Mouse (Mus musculus) E14TG2a.4 (cell line): ENCODE data around the gene Mon2.
A peak's percentile ranks its signal among the peaks of the same experiment; 100 is the strongest.

Source experiments
- H3K27me3 ChIP-seq: 2 replicates; pipeline ENCODE4 v1.6.1; 2014; ENCODE audit warnings: low read length, control low read depth; ENCODE audit not compliant: insufficient read depth
- H3K36me3 ChIP-seq: 2 replicates; pipeline ENCODE4 v1.6.1; 2014; ENCODE audit warnings: low read length, control low read depth; ENCODE audit not compliant: insufficient read depth
- H3K4me1 ChIP-seq: replicated peaks from 2 replicates; pipeline ENCODE4 v1.6.1; 2014; ENCODE audit warnings: low read depth, low read length, control low read depth
- H3K4me3 ChIP-seq: replicated peaks from 2 replicates; pipeline ENCODE4 v1.5.1; 2014; ENCODE audit warnings: mild to moderate bottlenecking, low read length
- H3K9me3 ChIP-seq: 2 replicates; pipeline ENCODE4 v1.6.1; 2014; ENCODE audit warnings: low read length, control low read depth
- CTCF ChIP-seq: conservative IDR thresholded peaks from 2 replicates; pipeline ENCODE4 v1.5.1; 2014; ENCODE audit warnings: low read length
- NANOG ChIP-seq: IDR thresholded peaks from 2 replicates; pipeline ENCODE4 v1.6.1; 2014; ENCODE audit warnings: borderline replicate concordance, low read length, mixed read lengths
- POU5F1 ChIP-seq: IDR thresholded peaks from 2 replicates; pipeline ENCODE4 v1.6.1; 2014; ENCODE audit warnings: low read length, borderline replicate concordance

The Mon2 gene

DNA sequence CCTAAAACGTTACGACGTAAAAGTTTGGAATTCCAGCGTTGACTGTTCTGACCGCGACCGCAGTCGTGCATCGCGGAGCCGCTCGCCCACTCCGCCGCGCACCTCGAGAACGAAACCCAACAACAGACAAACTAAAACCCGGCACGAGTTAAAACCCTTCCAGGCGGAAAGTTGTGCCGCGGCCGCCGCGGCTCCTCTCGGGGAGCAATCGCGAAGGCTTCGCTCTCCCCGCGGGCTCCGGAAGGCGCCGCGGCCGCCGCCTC, 91.1 kb downstream of the Mon2 start:
- Histone ChIP-seq H3K4me1 (peaks cover 49% of the 10 kb centered on the region), H3K36me3 (0 out of 2 replicates have a peak, but pooled peaks cover 5% of the 10 kb centered on the region), H3K9me3 (no peaks in the 10 kb centered on the region), H3K27me3 (no peaks in the 10 kb centered on the region), H3K4me3 (peak overlapping the region; percentile 93)
- TF ChIP-seq CTCF (no peak), POU5F1 (no peak), NANOG (no peak)

DNA sequence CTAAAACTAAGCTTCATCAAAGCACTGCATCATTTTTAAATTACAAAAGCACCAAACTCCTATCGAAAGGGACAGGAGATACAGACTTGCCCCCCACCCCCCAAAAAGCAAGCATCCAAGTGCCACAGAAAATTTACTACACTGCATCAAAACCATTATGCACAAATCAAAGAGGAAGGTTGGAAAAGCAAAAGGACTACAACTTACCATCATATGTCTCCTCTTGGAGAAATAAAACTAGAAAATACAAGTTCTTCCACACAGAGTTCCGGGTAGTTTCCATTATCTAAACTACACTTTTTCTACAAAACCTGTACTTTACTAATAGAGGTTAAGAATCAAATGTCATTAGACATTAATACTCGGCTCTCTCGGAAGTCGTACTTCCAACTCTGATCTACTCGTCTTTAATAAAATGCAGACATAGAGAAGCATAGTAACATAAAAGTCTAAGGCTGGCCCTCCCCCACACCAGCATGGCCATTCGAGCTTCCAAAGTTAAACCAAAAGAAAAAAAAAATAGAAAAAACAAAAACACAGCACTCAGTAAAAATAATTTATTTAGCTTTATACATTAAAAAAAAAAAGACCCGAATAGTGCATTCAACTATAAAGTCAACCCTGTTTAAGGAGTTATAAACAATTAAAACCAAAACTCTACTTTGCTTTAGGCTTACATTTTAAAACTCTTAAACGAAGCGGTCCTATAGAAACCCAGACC, 91.6 kb downstream of the Mon2 start:
- Histone ChIP-seq H3K9me3 (no peaks in the 10 kb centered on the region), H3K4me1 (peaks cover 49% of the 10 kb centered on the region), H3K4me3 (peak overlapping the region; percentile 93), H3K27me3 (no peaks in the 10 kb centered on the region), H3K36me3 (0 out of 2 replicates have a peak, but pooled peaks cover 5% of the 10 kb centered on the region)
- TF ChIP-seq CTCF (no peak), POU5F1 (no peak), NANOG (no peak)

DNA sequence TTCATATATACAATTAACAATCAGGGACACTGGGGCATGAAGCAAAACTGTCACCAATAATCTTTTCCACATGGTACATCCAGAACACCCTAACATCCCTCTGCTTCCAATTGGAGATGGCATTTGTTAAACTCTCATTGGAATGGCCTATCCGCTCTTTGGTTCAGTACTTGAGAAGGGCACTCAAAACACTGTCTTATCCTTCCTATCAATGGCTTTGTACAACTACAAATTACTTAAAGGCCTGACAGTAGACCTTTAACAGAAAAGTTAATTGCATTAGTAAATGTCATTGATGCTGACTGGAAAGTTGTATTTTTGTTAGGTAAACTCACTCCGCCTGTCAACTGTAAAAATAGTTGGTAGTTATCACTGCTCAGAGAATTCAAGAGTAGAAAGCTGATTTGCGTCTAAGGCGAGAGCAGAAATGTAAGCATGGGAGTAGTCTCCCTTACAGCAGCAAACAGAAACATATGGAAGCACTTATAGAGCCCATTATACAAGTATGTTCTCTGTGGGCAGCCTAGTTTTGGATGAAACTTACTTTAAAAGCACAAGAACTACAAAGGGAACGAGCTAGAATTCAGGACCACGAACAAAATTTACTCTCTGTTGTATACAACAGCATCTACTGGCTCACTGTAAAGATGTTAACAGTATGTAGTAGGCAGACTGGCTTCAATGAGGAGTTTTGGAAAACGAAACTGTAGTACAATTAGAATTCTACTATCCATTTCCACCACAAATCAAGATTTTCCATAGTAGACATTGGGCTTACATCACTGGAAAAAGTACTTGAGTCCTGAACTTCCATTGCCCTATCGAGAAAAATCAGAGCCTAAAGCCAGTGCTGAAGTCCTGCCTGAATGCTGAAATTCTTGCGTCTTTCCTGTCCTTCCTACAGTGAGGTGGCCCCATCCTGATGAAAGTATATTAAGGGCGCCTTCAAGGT, 92.5 kb downstream of the Mon2 start:
- Histone ChIP-seq H3K4me1 (peaks cover 49% of the 10 kb centered on the region), H3K36me3 (0 out of 2 replicates have a peak, but pooled peaks cover 5% of the 10 kb centered on the region), H3K4me3 (peak overlapping the region; percentile 93), H3K27me3 (no peaks in the 10 kb centered on the region), H3K9me3 (no peaks in the 10 kb centered on the region)
- TF ChIP-seq CTCF (no peak), POU5F1 (no peak)

DNA sequence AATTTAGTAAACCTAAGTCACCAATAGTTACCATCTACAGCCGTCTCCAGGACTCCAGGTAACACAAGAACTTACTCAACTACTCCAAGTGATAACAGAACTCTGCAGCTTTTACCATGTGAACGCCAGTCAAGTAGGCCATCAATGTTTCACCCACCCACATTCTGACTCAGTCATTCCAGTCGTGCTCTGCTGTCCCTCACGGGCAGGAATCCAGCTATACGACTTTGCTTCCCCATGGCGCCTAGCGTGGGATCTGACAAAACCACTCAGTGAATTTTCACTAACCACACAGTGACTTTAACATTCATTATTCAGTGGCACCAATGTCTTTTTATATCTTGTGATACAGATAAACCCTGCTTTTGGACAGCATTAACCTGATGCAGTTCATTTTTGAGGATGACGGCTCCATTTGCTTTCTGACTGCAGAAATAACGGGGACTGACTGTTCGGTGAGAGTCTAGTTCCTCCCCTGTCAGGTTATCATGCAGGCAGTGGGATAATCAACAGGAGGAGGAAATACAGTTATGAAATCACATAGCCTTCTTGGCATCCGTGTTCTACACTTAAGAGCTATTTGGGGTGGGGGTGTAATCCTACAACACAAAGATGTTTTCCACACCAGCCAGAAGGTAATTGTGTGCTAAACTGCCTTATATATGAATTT, 93.3 kb downstream of the Mon2 start:
- Histone ChIP-seq H3K27me3 (no peaks in the 10 kb centered on the region), H3K36me3 (0 out of 2 replicates have a peak, but pooled peaks cover 5% of the 10 kb centered on the region), H3K4me3 (no peak overlapping the region), H3K9me3 (no peaks in the 10 kb centered on the region), H3K4me1 (peaks cover 44% of the 10 kb centered on the region)
- TF ChIP-seq CTCF (no peak), NANOG (no peak), POU5F1 (no peak)

DNA sequence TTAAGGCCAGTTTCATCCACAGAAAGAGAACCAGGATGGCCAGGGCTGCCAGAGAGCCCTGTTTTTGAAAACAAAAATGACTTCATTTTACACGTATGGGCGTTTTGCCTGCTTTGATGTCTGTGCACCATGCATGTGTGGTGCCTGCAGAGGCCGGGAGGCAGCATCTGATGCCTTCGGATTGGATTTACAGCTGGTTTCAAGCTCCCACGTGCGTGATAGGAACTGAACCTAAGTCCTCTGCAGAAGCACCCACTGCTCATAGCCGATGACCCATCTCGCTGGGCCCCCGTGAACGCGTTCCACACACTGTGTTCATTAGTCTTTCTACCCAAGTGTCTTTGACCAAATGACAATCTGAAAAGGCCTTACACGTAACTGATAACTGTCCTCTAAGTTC, 96.2 kb downstream of the Mon2 start:
- Histone ChIP-seq H3K9me3 (no peaks in the 10 kb centered on the region), H3K4me1 (peaks cover 30% of the 10 kb centered on the region), H3K4me3 (no peak overlapping the region), H3K36me3 (0 out of 2 replicates have a peak, but pooled peaks cover 5% of the 10 kb centered on the region), H3K27me3 (no peaks in the 10 kb centered on the region)
- TF ChIP-seq CTCF = no peak
- TF ChIP-seq NANOG = no peak
- no peak for TF ChIP-seq POU5F1

DNA sequence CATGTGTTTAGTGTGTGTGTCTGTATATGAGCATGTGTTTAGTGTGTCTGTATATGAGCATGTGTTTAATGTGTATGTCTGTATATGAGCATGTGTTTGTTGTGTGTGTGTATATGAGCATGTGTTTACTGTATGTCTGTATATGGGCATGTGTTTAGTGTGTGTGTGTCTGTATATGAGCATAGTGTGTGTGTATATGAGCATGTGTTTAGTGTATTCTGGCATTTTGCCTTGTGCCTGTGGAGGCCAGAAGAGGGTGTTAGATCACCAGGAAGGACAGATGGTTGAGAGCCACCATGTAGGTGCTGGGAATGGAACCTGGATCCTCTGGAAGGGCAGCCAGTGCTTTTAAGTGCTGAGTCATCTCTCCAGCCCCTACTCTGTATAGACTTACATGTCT, 96.9 kb downstream of the Mon2 start:
- TF ChIP-seq CTCF = no peak
- no peak for TF ChIP-seq POU5F1
- no peak for TF ChIP-seq NANOG
- peaks cover 25% of the 10 kb centered on the region for H3K4me1 ChIP-seq
- no peaks in the 10 kb centered on the region for H3K27me3 ChIP-seq
- 0 out of 2 replicates have a peak, but pooled peaks cover 5% of the 10 kb centered on the region for H3K36me3 ChIP-seq
- H3K4me3 ChIP-seq = no peak overlapping the region
- H3K9me3 ChIP-seq = no peaks in the 10 kb centered on the region

DNA sequence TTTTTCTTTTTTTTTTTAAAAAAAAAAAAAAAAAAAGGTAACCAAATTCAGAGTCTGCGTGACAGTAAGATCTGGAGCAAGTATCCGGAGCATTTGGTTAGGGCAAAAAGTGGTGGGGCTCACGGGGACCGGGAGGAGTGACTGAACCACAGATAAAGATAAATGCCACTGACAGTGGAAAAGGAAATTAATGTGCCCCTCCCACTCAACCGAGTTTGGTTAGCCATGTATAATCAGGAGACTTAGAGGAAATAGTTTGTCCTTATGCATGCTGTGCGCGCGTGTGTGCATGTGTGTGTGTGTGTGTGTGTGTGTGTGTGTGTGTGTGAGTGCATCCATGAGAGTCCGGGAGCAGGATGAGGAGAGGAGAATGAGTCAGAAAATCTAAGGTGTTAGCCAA, 100.3 kb downstream of the Mon2 start:
- no peaks in the 10 kb centered on the region for H3K36me3 ChIP-seq
- peaks cover 2% of the 10 kb centered on the region; the same call in 1 of the 2 replicates for H3K27me3 ChIP-seq
- H3K4me3 ChIP-seq = no peak overlapping the region
- H3K9me3 ChIP-seq = no peaks in the 10 kb centered on the region
- peaks cover 5% of the 10 kb centered on the region; the same call in 1 of the 2 replicates for H3K4me1 ChIP-seq
- no peak for TF ChIP-seq POU5F1
- TF ChIP-seq NANOG = no peak
- no peak for TF ChIP-seq CTCF

DNA sequence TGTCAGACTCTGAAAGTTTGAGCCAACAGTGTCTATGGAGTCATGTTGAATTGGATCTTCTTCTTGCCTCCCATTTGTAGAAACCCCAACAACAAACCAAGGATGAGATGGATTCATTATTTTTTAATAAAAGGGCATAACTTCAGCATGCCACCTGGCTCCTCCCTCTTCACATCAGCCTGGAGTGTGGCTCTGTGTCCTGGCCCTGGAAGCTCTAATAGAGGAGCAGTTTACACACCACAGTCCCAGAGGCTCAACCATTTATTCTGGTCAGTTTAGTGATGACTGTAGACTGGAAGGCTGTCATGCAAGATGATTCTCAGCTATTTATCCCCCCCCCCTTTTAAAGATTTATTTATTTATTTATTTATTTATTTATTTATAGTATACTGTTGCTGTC, 103.1 kb downstream of the Mon2 start:
- H3K4me1 ChIP-seq = no peaks in the 10 kb centered on the region

More for the DNA sequence above, 103.1 kb downstream of the Mon2 start:
- Histone ChIP-seq H3K36me3 (no peaks in the 10 kb centered on the region), H3K4me3 (no peak overlapping the region), H3K27me3 (peaks cover 2% of the 10 kb centered on the region; the same call in 1 of the 2 replicates), H3K9me3 (no peaks in the 10 kb centered on the region)
- TF ChIP-seq NANOG (no peak), POU5F1 (no peak), CTCF (no peak)
